Mouse (Mus musculus) CD4-positive, CD25-positive, alpha-beta regulatory T cell, adult 2 months (primary cell): ENCODE measurements around the gene St5.
A peak's percentile ranks its signal among the peaks of the same experiment; 100 is the strongest.

Experiments
- DNase-seq: peaks from one replicate; pipeline ENCODE4 v3.0.0-alpha.2; 2012; ENCODE audit warnings: low read depth, low spot score

Gene St5

GRCm38 (mm10) chr7:109703190-109704015, at the start of gene St5, which contains the start of gene Akip1:
St5 (minus strand) TSS chr7:109703605.
Akip1 (plus strand) TSS chr7:109703690.
- DNase-seq = peak; percentile 97

GRCm38 (mm10) chr7:109752008-109752925, 48.9 kb upstream of the St5 start, which contains the start of gene Tmem9b:
Tmem9b (minus strand) TSS chr7:109752875.
- peak; percentile 85 for DNase-seq

GRCm38 (mm10) chr7:109751427-109752007, 48.1 kb upstream of the St5 start:
- no peak for DNase-seq

GRCm38 (mm10) chr7:109747747-109748146, 44.3 kb upstream of the St5 start:
- DNase-seq = no peak

GRCm38 (mm10) chr7:109741703-109742102, 38.3 kb upstream of the St5 start:
- DNase-seq = peak; percentile 38

- peak; percentile 27 for DNase-seq
Measured at GRCm38 (mm10) chr7:109741060-109741459, 37.7 kb upstream of the St5 start.

- DNase-seq = no peak
Measured at GRCm38 (mm10) chr7:109739822-109740370, 36.5 kb upstream of the St5 start.

GRCm38 (mm10) chr7:109734806-109735205, 31.4 kb upstream of the St5 start:
- DNase-seq = no peak

- DNase-seq = no peak
Measured at GRCm38 (mm10) chr7:109731626-109732025, 28.2 kb upstream of the St5 start, which contains the start of gene Ascl3. Ascl3 (minus strand) TSS chr7:109731726.

GRCm38 (mm10) chr7:109723697-109724096, 20.3 kb upstream of the St5 start, which contains the start of gene BC051019:
BC051019 (minus strand) TSS chr7:109723850.
- DNase-seq = no peak

GRCm38 (mm10) chr7:109723114-109723513, 19.7 kb upstream of the St5 start:
- no peak for DNase-seq

- peak; percentile 45 for DNase-seq
Measured at GRCm38 (mm10) chr7:109722618-109723017, 19.2 kb upstream of the St5 start.

GRCm38 (mm10) chr7:109719286-109719685, 15.9 kb upstream of the St5 start:
- DNase-seq = peak; percentile 37

GRCm38 (mm10) chr7:109713434-109713982, 10.1 kb upstream of the St5 start:
- DNase-seq = no peak

GRCm38 (mm10) chr7:109712198-109712597, 8.8 kb upstream of the St5 start:
- DNase-seq = no peak

GRCm38 (mm10) chr7:109710069-109710468, 6.7 kb upstream of the St5 start:
- DNase-seq = no peak

- no peak for DNase-seq
Measured at GRCm38 (mm10) chr7:109708961-109709382, 5.6 kb upstream of the St5 start.

GRCm38 (mm10) chr7:109707023-109707785, 3.8 kb upstream of the St5 start:
- DNase-seq = peak; percentile 85

GRCm38 (mm10) chr7:109704461-109704860, 1.1 kb upstream of the St5 start:
- no peak for DNase-seq

- DNase-seq = no peak
Measured at GRCm38 (mm10) chr7:109704016-109704377, 592 bp upstream of the St5 start.
